Mouse (Mus musculus) thymus, adult 2 months (tissue): ENCODE data around the gene Rhog. TPM values are rescaled to one million over a fixed set of nuclear protein-coding genes. Genes with fewer than 3 reads are reported as not detected.
A peak's percentile ranks its signal among the peaks of the same experiment; 100 is the strongest.
"Not testable (repeated sequence)": the region's sequence is repeated elsewhere in the genome, so short reads cannot be mapped to it uniquely, and the experiment has no call there.

Experiments used
- DNase-seq: peaks from one replicate; pipeline ENCODE4 v3.0.0; 2021
- H3K27ac ChIP-seq: fragments of 200-500 bp; 2 replicates; pipeline ENCODE4 v1.5.1; 2012; ENCODE audit warnings: low read length, control low read depth; ENCODE audit not compliant: control insufficient read depth, insufficient read depth
- H3K27me3 ChIP-seq: fragments of 200-500 bp; 2 replicates; pipeline ENCODE4 v1.6.1; 2012; ENCODE audit warnings: mild to moderate bottlenecking, low read length, moderate library complexity, mixed read lengths; ENCODE audit not compliant: control insufficient read depth, insufficient read depth
- H3K36me3 ChIP-seq: fragments of 200-500 bp; 2 replicates; pipeline ENCODE4 v1.6.1; 2012; ENCODE audit warnings: mild to moderate bottlenecking, low read length, moderate library complexity; ENCODE audit not compliant: control insufficient read depth, insufficient read depth
- H3K4me1 ChIP-seq: fragments of 200-500 bp; replicated peaks from 2 replicates; pipeline ENCODE4 v1.6.1; 2012; ENCODE audit warnings: low read length; ENCODE audit not compliant: control insufficient read depth, insufficient read depth
- H3K4me3 ChIP-seq: fragments of 200-500 bp; 2 replicates; pipeline ENCODE4 v1.5.1; 2012; ENCODE audit warnings: mild to moderate bottlenecking, low read length, control low read depth, moderate library complexity; ENCODE audit not compliant: control insufficient read depth, insufficient read depth
- CTCF ChIP-seq: fragments of 200-500 bp; IDR thresholded peaks from 2 replicates; pipeline ENCODE4 v1.5.1; 2012; ENCODE audit warnings: mild to moderate bottlenecking, control low read depth, low read length, moderate library complexity, borderline replicate concordance; ENCODE audit not compliant: control insufficient read depth, poor library complexity, insufficient read depth; ENCODE audit errors: extremely low read depth
- POLR2A ChIP-seq: fragments of 200-500 bp; IDR thresholded peaks from 2 replicates; pipeline ENCODE4 v1.6.1; 2012; ENCODE audit warnings: mild to moderate bottlenecking, low read length, control low read depth, moderate library complexity; ENCODE audit not compliant: control insufficient read depth, poor library complexity, insufficient read depth; ENCODE audit errors: extremely low read depth
- WGBS: fragments of 180-500 bp; shearing (Covaris S2); methylation state at CpG from one replicate; pipeline ENCODE4 v1.1.7; 2018; 5-methylcytosine and 5-hydroxymethylcytosine counted together
- polyA plus RNA-seq: library from polyadenylated mRNA; depleted of rRNA; stranded (reverse); fragments of >200 nt; gene quantifications from 2 replicates; pipeline ENCODE4 v1.2.3, GENCODE M21; 2012

The Rhog gene
- polyA plus RNA-seq, 1 experiment = 221 TPM

- Histone ChIP-seq H3K27me3 (no peaks in the 10 kb centered on the region), H3K4me3 (no peak overlapping the region), H3K36me3 (no peaks in the 10 kb centered on the region), H3K27ac (no peak overlapping the region), H3K4me1 (no peaks in the 10 kb centered on the region)
- no peak for DNase-seq
- TF ChIP-seq POLR2A (no peak), CTCF (no peak)
- 100% methylated on average over 1 of the region's 1 CpGs for WGBS
Measured at GRCm38 (mm10) chr7:102281403-102281802, 25.5 kb upstream of the Rhog start.

DNA sequence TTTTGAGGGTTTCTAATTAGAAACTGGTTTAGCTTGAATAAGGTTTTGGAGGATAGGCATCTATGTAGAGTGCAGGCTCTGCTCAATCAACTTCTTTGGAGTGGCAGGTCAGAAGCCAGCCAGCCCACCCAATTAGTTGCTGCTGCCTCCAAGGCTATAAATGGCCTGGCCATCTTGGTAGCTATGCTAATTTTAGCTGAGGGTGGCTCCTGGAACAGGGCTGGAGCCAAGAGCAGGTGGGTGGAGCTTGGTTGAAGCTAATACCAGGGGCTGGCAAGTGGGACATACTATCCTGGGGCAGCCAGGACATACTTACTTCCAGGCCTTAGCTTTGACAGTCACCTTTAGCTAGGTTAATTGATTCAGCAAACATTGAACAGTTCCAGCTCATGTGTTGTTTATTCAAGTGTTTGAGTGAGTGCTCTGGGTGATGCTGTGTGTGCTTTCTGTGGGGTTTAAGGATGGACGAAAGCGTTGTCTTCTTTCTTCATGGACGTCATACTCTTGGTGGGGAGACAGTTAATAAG is 16.6 kb upstream of the Rhog start:
- H3K36me3 ChIP-seq = no peaks in the 10 kb centered on the region; the same call in 1 of the 2 replicates
- no peaks in the 10 kb centered on the region for H3K27me3 ChIP-seq
- no peak for DNase-seq
- H3K4me1 ChIP-seq = peaks cover 6% of the 10 kb centered on the region
- TF ChIP-seq POLR2A (no peak), CTCF (no peak)
- WGBS = 99% methylated on average over 3 of the region's 3 CpGs
- no peak overlapping the region for H3K27ac ChIP-seq
- H3K4me3 ChIP-seq = no peak overlapping the region

DNA sequence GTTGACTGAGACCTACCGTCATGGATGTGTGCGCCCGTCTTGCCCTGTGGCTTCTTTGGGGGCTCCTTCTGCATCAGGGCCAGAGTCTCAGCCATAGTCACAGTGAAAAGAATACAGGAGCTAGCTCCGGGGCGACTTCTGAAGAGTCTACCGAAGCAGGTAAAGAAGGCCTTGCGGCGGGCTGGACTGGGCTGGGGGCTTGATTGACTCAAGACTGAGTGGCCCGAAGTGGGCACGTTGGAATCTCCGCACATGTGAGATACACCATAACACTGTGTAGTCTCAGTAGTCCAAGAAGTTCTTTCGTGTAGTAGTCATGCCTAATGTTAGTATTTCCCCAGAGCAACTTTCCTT is 12.5 kb upstream of the Rhog start:
- Histone ChIP-seq H3K27ac (no peak overlapping the region), H3K4me3 (peak overlapping the region; percentile 70), H3K27me3 (no peaks in the 10 kb centered on the region), H3K36me3 (no peaks in the 10 kb centered on the region), H3K4me1 (peaks cover 19% of the 10 kb centered on the region)
- WGBS = 5% methylated on average over 12 of the region's 12 CpGs
- DNase-seq = peak; percentile 39
- TF ChIP-seq CTCF = no peak
- TF ChIP-seq POLR2A = no peak

DNA sequence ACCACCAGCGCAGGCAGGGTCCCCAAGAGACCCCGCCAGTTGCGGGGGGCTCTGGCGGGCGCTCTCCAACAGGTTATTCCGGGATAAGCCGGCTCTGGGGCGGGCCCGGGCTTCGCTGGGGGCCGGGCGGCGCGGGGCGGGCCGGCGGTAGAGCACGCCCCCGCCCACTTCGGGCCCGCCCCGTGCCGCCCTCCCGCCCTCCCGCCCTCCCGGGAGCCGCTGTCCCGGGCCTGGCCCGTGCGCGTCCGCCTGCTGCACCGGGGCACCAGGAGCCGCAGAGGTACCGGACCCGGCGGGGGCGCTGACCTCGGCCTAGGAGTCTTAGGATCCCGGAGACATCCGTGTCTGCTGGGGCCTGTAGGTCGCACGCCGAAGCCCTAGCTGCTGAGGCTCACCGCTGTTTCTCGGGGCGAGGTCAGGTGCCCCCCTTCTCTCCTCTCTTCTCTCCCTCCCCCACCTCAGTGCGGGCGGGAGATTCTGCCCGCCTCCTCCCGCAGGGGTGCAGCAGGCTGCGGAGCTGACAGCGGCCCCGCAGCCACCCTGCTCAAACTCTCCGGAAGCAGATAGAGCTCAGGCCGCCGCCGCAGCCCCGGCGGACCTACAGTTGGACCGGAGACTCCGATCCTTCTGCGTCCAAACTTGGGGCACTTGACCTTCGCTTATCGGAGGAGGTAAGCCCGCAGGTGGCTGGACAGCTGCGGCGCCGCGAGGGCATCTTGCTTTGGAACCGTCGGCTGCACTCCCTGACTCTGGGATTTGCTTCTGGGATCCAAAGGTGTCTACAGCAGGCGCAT is 11.9 kb upstream of the Rhog start, which contains the start of gene Stim1:
TSS of gene Stim1 (plus strand) at position 206 of the 794 bp plus-strand sequence.
- Histone ChIP-seq H3K4me3 (peak within 1 kb of the TSS; percentile 70), H3K27me3 (no peaks in the 10 kb centered on the region), H3K27ac (peak within 1 kb of the TSS; percentile 96), H3K36me3 (no peaks in the 10 kb centered on the region), H3K4me1 (peaks cover 19% of the 10 kb centered on the region)
- WGBS = under 1% methylated on average over 71 of the region's 73 CpGs
- TF ChIP-seq CTCF (no peak), POLR2A (0 out of 2 replicates have a peak, but pooled peaks have one; percentile 1)
- peak; percentile 76 for DNase-seq

- DNase-seq = peak; percentile 98
- peak; percentile 60 for TF ChIP-seq CTCF
- peak; percentile 19 for TF ChIP-seq POLR2A
- Histone ChIP-seq H3K4me1 (peaks cover 16% of the 10 kb centered on the region), H3K36me3 (no peaks in the 10 kb centered on the region), H3K27ac (peak overlapping the region; percentile 96), H3K27me3 (no peaks in the 10 kb centered on the region), H3K4me3 (peak overlapping the region; percentile 70)
- WGBS = under 1% methylated on average over 34 of the region's 34 CpGs
Measured at GRCm38 (mm10) chr7:102267113-102267579, 11.3 kb upstream of the Rhog start.

DNA sequence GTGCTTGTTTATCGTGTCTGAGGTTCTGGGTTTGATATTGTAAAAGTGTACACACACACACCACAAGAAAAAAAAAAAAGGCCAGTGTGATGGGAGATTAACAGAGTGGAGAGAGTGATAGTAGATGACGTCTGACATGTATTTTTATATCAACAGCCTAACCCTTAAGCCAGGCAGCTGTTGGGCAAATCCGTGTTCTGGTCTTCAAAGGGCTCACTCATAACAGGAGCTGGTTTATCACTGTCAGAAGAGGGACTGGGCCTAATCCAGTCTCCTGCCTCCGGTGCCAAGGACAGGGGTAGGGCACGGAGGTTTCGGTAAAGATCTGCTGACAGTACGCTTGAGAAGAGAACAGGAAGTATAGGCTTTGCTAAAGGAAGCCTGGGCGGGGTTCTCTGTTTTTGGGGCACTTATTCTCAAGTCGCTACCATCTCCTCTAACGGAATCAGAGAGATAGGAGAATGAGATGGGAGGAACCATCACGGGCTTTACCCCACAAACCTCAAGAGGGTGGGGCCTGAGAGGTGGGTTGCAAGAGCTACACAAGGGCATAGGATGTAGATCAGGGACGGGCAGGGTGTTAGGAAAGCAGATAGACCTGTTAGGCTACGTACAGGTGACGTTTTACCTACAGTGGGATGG is 10.7 kb upstream of the Rhog start:
- no peaks in the 10 kb centered on the region for H3K36me3 ChIP-seq
- peak overlapping the region; percentile 44 for H3K4me3 ChIP-seq
- 3% methylated on average over 14 of the region's 14 CpGs for WGBS
- TF ChIP-seq CTCF (no peak), POLR2A (peak; percentile 53; the same call in 1 of the 2 replicates)
- peaks cover 16% of the 10 kb centered on the region for H3K4me1 ChIP-seq
- DNase-seq = peak; percentile 81
- no peaks in the 10 kb centered on the region for H3K27me3 ChIP-seq
- peak overlapping the region; percentile 96 for H3K27ac ChIP-seq

DNA sequence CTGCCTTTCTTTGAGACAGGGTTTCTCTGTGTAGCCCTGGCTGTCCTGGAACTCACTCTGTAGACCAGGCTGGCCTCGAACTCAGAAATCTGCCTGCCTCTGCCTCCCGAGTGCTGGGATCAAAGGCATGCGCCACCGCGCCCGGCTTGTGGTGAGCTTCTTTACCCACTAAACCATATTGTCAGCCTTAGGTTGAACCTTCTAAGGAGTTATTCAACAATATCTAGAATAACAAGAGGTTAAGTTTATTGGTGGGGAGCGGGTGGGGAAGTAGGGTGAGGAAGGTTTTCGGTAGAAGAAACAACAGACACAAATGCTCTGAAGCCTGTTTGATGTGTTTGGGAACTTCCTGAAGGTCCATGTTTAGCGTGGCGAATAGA is 10.2 kb upstream of the Rhog start:
- peak; percentile 32 for DNase-seq
- peaks cover 16% of the 10 kb centered on the region for H3K4me1 ChIP-seq
- not testable (repeated sequence) for H3K36me3 ChIP-seq, H3K27me3 ChIP-seq, H3K4me3 ChIP-seq
- 34% methylated on average over 10 of the region's 10 CpGs for WGBS
- peak overlapping the region; percentile 96 for H3K27ac ChIP-seq
